Mouse (Mus musculus) A20 (cell line): ENCODE results near the gene Gtf3c6.

Source experiments
- DNase-seq: peaks from one replicate; pipeline ENCODE4 v3.0.0-alpha.2; 2011; ENCODE audit warnings: low read depth, low spot score

The Gtf3c6 gene

DNA sequence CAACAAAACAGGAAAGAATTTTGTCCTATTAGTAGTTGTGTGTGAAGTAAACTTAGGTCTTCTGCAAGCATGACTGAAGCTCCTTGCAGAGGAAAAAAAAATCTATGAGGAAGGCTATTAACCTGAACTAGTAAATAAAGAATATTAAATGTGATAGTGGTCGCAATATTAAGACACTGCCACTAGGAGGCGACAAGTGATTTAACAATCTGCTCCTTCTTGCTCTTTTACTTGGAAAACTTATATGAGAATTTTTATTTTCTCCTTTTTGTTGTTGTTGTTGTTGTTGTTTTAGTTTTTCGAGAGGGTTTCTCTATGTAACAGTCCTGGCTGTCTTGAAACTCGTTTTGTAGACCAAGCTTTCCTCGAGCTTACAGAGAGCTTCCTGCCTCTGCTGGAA, 1.1 kb upstream of the Gtf3c6 start:
- DNase-seq: no peak

DNA sequence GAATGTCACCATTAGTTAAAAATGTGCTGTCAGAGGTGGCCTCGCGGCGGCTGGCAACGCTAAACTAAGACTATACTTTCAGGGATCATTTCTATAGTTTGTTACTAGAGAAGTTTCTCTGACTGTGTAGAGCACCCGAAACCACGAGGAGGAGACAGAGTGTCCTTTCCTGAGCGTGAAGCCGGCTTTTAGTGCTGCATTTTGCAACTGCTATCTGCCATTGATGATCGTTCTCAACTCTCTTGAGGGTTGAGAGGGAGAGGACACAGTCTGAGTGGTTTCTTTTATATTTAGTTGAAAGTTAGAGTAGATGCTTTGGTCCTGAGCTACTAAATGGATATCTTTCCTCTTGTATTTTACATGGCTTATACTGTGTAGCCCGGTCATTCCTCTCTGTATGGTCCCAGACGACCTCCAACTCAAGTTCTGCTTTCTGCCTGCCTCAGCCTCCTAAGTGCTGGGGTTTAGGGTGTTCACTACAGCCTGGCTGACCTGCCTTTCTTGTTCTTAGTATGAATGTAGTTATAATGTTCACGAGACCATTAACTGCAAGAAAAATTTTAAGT, 576 bp upstream of the Gtf3c6 start:
- peak; percentile 95 for DNase-seq

DNA sequence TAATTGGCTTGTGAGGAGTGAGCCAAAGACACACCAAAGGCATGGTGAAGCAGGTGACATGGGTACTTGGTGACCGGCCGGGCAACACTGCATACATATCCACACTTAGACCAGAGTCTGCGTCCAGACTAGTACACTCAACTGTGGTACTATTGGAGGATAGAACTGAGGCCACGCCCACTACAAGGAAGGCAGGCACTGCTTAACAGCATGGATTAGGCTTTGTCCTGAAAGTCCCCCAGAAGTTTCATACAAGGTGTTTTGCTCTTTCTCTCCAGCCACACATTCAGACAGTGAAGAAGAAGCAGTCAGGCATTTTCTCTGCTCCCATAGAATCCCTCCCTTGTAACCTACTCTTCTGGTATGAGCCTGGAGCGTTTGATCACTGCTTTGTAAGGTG, 1.2 kb downstream of the Gtf3c6 start:
- peak; percentile 84 for DNase-seq

DNA sequence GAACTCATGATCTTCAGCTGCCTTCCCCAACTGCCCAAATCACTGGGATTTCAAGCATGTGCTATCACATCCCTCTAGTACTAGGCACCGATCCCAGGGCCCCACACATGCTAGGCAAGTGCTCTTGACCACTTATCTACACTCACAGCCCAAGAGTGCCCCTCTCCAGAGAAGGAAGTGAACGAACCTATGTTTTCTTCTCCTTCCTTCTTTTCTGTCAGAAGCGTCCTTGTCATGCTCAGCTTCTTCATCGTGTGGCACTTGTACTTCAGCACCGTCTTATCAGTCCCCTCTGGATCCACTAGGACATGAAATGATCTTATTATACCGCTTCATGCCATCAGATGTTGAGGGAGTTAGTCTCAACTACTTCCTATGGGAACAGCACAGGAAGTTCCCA, 6.9 kb downstream of the Gtf3c6 start:
- DNase-seq: no peak

DNA sequence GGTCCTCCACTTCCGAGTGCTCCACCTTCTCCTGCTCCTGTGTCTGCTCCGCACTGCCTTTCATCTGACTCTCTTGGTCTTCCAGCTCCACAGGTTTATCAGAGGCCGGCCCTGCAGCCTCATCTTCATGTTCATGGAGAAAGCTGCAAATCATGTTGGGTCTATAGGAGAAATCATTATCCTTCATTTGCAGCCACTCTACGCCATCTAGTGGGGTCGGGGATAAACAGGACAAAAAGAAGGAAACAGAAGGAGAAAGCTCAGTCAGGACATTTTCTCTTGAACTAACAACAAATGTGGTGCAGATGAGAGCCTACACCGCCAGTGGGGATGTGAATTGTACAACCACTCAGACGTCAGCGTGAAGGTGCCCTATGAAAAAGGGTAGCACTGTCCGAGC, 8.3 kb downstream of the Gtf3c6 start:
- DNase-seq: peak; percentile 25

DNA sequence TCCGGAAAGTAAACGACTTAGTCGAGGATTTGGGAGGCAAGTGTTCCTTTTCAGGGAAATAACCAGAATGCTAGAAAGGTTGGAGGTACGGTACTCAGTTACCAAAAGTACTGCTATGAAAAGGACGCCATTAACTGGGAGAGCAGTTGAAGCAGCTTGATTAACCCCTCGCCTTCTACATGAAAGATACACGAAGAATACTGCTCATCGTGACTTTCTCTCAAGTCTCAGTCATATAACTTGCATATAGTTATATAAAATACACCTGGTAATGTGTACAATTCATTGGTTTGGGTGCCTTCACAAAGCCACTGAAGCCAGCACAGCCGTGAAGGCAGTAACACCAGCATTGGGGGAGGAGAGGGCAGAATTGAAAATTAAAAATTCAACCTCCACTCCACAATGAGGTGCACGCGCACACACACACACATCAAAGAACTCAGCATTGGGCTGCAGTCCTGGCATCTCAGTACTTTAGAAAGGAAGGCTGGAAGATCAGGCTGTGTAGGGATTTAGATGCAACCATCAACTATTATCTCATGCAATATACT, 10.7 kb downstream of the Gtf3c6 start:
- DNase-seq: no peak

DNA sequence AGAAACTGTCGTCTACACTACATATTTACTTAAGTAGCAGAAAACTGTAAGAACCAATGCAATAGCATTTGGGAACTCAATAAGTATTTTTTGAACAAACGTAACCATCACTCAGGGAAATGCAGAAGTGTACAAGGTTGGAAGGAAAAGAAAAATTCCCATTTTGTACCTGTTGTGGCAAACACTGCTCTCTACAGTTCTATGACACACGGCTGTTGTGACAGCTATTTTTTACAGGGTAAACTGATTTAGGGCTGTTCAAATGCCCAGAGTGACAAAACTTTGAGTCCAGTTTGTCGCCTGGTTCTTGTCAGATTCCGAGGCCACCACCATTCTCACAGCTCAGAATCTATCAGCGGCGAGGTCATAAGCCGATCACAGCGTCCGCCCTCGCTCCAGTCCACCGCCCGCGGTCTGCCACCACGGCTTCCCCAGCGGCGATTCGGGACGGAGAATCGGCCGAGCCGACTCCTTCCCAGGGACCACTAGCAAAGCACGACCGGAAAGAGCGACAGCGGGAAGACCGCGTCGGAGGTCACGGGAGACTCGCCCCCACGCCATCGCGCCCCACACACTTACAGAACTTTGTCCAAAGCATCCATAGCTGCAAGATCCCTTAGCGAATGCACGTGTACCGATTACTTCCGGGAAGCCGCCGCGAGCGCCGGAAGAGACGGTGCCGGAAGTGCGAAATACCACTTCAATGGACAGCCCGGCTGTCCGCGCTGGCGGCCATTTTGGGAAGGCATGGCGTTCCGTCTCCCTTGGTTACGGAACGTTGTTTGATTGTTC, 11.3 kb downstream of the Gtf3c6 start, which contains the start of gene Rpf2:
Rpf2 (minus strand) TSS at position 663 of the 792 bp plus-strand sequence.
- peak; percentile 93 for DNase-seq

DNA sequence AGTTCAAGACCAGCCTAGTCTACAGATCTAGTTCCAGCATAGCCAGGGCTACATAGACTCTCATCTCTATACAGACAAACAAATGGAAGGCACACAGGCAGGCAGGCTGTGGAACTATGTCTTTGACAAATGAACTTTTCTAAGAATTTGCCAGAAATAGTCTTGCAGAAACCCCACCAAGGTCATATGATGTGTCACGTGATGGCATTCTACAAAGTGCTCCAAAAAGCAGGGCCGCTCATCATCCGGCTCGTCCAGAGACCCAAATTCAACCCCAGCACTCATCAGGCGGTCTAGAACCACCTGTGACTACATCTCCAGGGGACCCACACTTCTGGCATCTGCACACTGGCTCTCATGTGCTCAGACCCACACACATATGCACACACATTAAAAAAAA, 20.1 kb downstream of the Gtf3c6 start:
- DNase-seq: no peak

DNA sequence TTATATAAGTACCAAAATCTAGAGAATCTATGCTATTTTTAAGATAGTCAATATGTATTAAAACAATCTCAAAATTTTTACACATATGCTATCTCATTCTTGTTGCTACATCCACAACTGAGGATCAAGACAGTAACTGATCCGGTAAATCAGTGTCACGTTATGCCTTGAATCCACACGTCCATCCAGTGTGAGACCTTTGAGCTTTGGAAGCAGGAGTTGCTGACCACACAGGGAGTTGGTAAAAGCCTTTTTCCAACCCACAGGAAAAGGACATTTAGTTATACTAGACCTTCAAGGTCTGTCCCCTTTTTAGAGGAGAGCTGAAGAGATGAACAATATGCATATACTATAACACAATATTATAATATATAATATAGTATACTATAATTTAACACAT, 24.7 kb downstream of the Gtf3c6 start:
- DNase-seq: no peak

DNA sequence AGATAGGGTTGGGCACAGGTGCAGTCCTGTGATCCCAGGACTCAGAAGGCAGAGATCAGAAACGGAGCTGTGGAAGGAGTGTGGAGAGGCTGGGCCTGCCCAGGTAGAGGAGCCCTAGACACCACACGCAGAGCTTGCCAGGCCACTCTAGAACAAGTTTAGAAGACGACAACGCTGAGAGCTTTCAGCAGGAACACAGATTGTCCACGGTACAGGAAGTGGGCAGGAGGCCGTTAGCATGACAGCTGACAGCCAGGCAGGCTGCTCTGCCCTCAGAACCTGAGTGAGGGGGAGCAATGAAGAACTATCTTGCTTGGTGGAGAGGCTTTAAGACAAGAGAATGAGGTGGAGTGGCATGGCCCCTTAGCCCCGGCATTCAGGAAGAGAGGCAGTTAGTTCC, 25.5 kb downstream of the Gtf3c6 start:
- no peak for DNase-seq

DNA sequence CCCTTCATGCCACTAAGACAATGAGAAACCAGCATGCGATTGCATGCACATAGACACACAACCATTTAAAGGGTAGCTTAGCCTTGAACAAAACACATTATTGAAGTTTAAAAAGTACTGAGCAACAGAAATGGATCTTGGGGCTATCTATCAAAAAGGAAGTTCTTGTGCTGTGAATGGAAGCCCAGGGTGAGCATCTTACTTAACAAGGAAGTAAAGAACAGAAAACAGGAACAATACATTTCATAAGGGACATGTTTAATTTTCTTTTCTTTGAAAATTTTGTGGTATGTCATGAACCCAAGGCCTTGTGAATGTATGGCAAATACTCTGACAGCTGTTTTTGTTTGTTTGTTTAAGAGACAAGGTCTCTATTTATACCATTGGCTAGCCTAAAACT, 28.2 kb downstream of the Gtf3c6 start:
- DNase-seq: no peak

DNA sequence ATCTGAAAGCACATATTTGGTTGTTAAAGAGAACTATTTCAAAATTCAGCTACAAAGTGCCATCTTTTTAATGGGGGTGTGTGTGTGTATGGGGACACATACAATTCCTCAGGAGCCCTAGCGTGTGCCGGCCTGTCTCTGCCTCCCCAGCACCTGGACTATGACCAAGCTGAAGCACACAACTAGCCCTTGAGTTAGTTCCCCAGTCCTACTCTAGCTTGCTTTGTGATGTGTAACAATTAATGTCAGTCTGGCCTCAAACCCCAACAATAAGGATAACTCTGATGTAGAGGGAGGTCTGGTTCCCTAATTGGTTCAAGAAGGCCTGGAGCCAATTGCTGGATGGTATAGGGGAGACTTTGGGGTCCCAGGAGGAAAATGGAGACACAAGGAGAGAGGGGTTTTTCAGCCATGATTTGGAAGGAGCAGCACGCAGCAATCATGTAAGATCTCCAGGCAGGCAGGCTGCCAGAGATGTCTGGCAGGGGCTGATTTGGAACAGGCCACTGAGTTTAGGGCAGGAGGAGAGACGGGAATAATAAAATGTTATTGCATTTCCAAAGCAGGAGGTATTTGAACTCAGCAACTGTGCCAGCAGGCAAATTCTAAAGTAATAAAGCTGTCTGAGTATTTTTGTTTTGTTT, 30.1 kb downstream of the Gtf3c6 start:
- DNase-seq: no peak

DNA sequence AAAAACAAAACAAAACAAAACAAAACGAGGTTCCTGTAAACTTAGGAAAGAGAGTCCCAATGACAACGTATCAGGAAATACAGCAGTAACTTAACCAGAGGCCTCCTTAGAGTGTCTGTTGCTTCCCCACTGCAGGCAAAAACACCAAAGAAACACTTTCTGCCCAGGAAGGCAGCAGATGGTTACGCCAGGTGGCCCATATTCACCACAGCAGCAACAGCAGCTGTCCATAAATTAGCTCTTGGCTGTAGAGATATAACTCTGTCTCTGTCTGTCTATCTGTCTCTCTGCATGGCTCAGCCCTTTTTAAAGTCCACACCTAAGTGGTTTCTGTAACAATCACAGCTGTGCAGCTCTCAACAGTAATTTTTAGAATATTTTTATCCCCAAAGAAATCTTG, 39.0 kb downstream of the Gtf3c6 start:
- peak; percentile 48 for DNase-seq

DNA sequence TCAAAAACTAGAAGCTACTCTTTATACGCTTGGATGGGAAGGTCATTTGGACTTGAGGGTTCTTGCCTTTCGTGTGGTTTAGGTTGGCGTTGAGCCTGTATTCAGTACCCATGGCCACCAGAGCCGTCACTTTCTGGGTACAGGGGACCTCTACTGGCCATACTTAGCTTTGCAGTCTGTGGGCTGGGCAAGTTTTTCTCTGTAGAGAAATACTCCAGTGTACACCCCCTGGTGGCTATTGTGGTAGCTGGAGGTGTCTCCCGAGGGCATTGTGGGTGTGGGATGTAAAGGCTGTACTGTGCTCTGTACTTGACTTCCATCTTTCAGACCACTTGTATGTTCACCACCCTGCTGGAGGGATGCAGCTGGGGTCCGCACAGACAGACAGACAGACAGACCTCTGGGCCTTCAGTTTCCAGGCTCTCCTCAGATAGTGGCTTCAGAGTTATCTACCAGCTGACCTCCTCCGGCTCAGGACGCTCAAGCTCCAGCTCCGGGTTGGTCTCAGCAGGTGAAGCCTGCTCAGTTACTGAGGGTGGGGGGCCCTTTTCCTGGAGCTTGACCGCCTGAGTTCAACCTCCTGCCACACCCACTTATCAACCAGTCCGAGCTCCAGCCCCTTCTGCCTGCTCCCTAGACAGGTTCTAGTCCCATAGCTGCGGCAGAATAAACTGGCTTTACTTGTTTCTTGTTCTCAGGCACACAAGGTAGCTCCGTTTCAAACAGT, 45.3 kb downstream of the Gtf3c6 start:
- peak; percentile 91 for DNase-seq
